Mouse (Mus musculus): ENCODE results near the gene Nphs1. TPM values are rescaled to one million over a fixed set of nuclear protein-coding genes. Genes with fewer than 3 reads are reported as not detected.

Nphs1 gene
- polyA plus RNA-seq, 1 experiment from 2014 or later: 1.8 TPM

DNA sequence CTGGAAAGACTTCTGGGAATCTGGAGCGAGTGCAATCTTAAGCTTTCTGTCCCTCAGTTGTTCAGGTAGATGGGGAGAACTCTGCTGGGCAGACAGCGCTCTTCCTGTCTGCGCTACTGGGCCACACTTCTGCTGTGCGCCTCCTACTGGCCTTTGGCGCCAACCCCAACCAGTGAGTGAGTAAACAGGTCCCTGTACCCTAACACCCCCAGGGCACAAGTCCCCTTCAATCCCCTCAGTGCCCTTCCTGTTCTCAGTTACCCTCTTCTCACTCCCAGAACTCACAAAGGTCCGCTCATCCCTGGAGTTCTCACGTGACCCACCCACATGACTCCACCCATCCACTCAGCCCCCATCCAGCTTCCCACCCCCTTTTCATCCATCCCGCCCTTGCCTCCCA is 60.2 kb downstream of the Nphs1 start:
- no peak for ATAC-seq (ENCODE audit: insufficient read depth, low FRiP score, low TSS enrichment)
- no peak for DNase-seq (ENCODE audit: low spot score)
- no peaks in the 10 kb centered on the region for H3K4me1 ChIP-seq (ENCODE audit: control insufficient read depth, insufficient read depth, low read length)
- no peaks in the 10 kb centered on the region for H3K27me3 ChIP-seq (ENCODE audit: control insufficient read depth, insufficient read depth, low read length)
- no peak overlapping the region for H3K9ac ChIP-seq (ENCODE audit: low read length)
- H3K9me3 ChIP-seq (ENCODE audit: control insufficient read depth, low read length): no peaks in the 10 kb centered on the region
- no peak overlapping the region for H3K27ac ChIP-seq (ENCODE audit: low read depth, low read length)
- H3K4me2 ChIP-seq (ENCODE audit: low read depth): no peak overlapping the region
- WGBS: 40% methylated on average over 8 of the region's 8 CpGs
- no peak overlapping the region for H3K4me3 ChIP-seq (ENCODE audit: low read depth, low read length)
- H3K36me3 ChIP-seq (ENCODE audit: control insufficient read depth, insufficient read depth, low read length): peaks cover under 1% of the 10 kb centered on the region; the same call in 1 of the 2 replicates

- DNase-seq (ENCODE audit: low spot score) (no peak), ATAC-seq (ENCODE audit: insufficient read depth, low FRiP score, low TSS enrichment) (no peak)
- Histone ChIP-seq H3K9ac (ENCODE audit: low read length) (peak overlapping the region; percentile 15; the same call in 1 of the 2 replicates), H3K4me2 (ENCODE audit: low read depth) (no peak overlapping the region), H3K27ac (ENCODE audit: low read depth, low read length) (no peak overlapping the region), H3K9me3 (ENCODE audit: control insufficient read depth, low read length) (no peaks in the 10 kb centered on the region), H3K27me3 (ENCODE audit: control insufficient read depth, insufficient read depth, low read length) (no peaks in the 10 kb centered on the region), H3K4me3 (ENCODE audit: low read depth, low read length) (no peak overlapping the region), H3K4me1 (ENCODE audit: control insufficient read depth, insufficient read depth, low read length) (no peaks in the 10 kb centered on the region), H3K36me3 (ENCODE audit: control insufficient read depth, insufficient read depth, low read length) (peaks cover 14% of the 10 kb centered on the region)
- WGBS: 68% methylated on average over 4 of the region's 4 CpGs
These were observed 62.3 kb downstream of the Nphs1 start for GRCm38 (mm10) chr7:30520396-30520795.

DNA sequence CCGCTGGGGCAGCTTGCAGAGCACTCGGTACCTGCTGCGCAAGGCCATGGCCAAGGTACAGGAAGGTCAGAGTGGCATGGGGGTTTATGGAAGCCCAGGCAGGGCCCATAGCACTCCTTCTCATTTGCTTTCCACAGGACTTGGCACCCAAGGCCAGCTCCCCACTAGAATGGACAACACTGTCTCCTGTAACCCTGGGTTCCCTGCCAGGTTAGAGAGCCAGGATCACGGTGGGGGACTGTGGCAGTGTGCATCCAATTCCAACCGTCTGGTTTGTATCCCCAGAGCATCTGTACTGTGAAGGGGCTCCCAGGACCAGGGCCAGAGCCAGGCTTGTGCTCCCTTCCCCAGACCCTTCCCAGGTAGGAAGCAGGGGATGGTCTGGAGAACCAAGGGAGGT is 62.7 kb downstream of the Nphs1 start:
- no peak for DNase-seq (ENCODE audit: low spot score)
- no peak overlapping the region for H3K4me3 ChIP-seq (ENCODE audit: low read depth, low read length)
- 0 out of 2 replicates have a peak overlapping the region, but pooled peaks have one; percentile 42 for H3K27ac ChIP-seq (ENCODE audit: low read depth, low read length)
- WGBS: 88% methylated on average over 5 of the region's 5 CpGs
- no peaks in the 10 kb centered on the region for H3K9me3 ChIP-seq (ENCODE audit: control insufficient read depth, low read length)
- H3K27me3 ChIP-seq (ENCODE audit: control insufficient read depth, insufficient read depth, low read length): no peaks in the 10 kb centered on the region
- H3K36me3 ChIP-seq (ENCODE audit: control insufficient read depth, insufficient read depth, low read length): peaks cover 14% of the 10 kb centered on the region
- no peak overlapping the region for H3K9ac ChIP-seq (ENCODE audit: low read length)
- no peaks in the 10 kb centered on the region for H3K4me1 ChIP-seq (ENCODE audit: control insufficient read depth, insufficient read depth, low read length)
- ATAC-seq (ENCODE audit: insufficient read depth, low FRiP score, low TSS enrichment): no peak
- no peak overlapping the region for H3K4me2 ChIP-seq (ENCODE audit: low read depth)

- no peak overlapping the region for H3K9ac ChIP-seq (ENCODE audit: low read length)
- no peak for ATAC-seq (ENCODE audit: insufficient read depth, low FRiP score, low TSS enrichment)
- no peak overlapping the region for H3K27ac ChIP-seq (ENCODE audit: low read depth, low read length)
- H3K9me3 ChIP-seq (ENCODE audit: control insufficient read depth, low read length): no peaks in the 10 kb centered on the region
- no peak overlapping the region for H3K4me3 ChIP-seq (ENCODE audit: low read depth, low read length)
- 0 out of 2 replicates have a peak, but pooled peaks cover 5% of the 10 kb centered on the region for H3K4me1 ChIP-seq (ENCODE audit: control insufficient read depth, insufficient read depth, low read length)
- H3K36me3 ChIP-seq (ENCODE audit: control insufficient read depth, insufficient read depth, low read length): peaks cover 14% of the 10 kb centered on the region
- H3K27me3 ChIP-seq (ENCODE audit: control insufficient read depth, insufficient read depth, low read length): no peaks in the 10 kb centered on the region
- no peak for DNase-seq (ENCODE audit: low spot score)
- WGBS: 93% methylated on average over 10 of the region's 10 CpGs
- H3K4me2 ChIP-seq (ENCODE audit: low read depth): no peak overlapping the region
These were observed 64.8 kb downstream of the Nphs1 start for GRCm38 (mm10) chr7:30522871-30523270.

DNA sequence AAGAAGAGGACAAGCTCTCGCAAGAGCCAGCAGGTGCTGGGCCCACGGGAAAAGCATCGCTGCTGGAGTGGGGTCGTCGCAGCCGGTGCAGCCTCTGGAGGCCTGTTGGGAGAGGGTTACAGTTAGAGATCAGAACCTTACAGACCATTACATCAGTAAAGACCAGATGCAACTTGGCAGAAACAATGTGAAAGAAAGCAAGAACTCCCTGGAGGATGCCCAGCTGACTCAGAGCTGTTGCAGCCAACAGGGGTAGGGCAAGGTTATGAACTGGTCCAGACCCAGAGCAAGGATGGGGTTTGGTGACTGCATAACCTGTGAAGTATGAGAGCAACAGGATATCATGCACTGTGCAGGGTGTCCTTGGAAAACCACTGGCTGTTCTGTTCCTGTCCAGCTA is 66.4 kb downstream of the Nphs1 start:
- Histone ChIP-seq H3K36me3 (ENCODE audit: control insufficient read depth, insufficient read depth, low read length) (peaks cover 23% of the 10 kb centered on the region), H3K9ac (ENCODE audit: low read length) (no peak overlapping the region), H3K27me3 (ENCODE audit: control insufficient read depth, insufficient read depth, low read length) (no peaks in the 10 kb centered on the region), H3K4me3 (ENCODE audit: low read depth, low read length) (no peak overlapping the region), H3K9me3 (ENCODE audit: control insufficient read depth, low read length) (no peaks in the 10 kb centered on the region), H3K4me1 (ENCODE audit: control insufficient read depth, insufficient read depth, low read length) (0 out of 2 replicates have a peak, but pooled peaks cover 5% of the 10 kb centered on the region), H3K27ac (ENCODE audit: low read depth, low read length) (no peak overlapping the region), H3K4me2 (ENCODE audit: low read depth) (no peak overlapping the region)
- ATAC-seq (ENCODE audit: insufficient read depth, low FRiP score, low TSS enrichment) (no peak), DNase-seq (ENCODE audit: low spot score) (no peak)
- WGBS: 84% methylated on average over 6 of the region's 6 CpGs

GRCm38 (mm10) chr7:30525954-30526353 is 67.8 kb downstream of the Nphs1 start:
- Histone ChIP-seq H3K9me3 (ENCODE audit: control insufficient read depth, low read length) (no peaks in the 10 kb centered on the region), H3K27me3 (ENCODE audit: control insufficient read depth, insufficient read depth, low read length) (no peaks in the 10 kb centered on the region), H3K4me3 (ENCODE audit: low read depth, low read length) (no peak overlapping the region), H3K4me2 (ENCODE audit: low read depth) (no peak overlapping the region), H3K4me1 (ENCODE audit: control insufficient read depth, insufficient read depth, low read length) (0 out of 2 replicates have a peak, but pooled peaks cover 5% of the 10 kb centered on the region), H3K36me3 (ENCODE audit: control insufficient read depth, insufficient read depth, low read length) (peaks cover 36% of the 10 kb centered on the region), H3K9ac (ENCODE audit: low read length) (no peak overlapping the region; the same call in 1 of the 2 replicates), H3K27ac (ENCODE audit: low read depth, low read length) (no peak overlapping the region)
- DNase-seq (ENCODE audit: low spot score): no peak
- 26% methylated on average over 10 of the region's 10 CpGs for WGBS
- ATAC-seq (ENCODE audit: insufficient read depth, low FRiP score, low TSS enrichment): no peak

- H3K9ac ChIP-seq (ENCODE audit: low read length): peak overlapping the region; percentile 18; the same call in 1 of the 2 replicates
- 0 out of 2 replicates have a peak, but pooled peaks cover 5% of the 10 kb centered on the region for H3K4me1 ChIP-seq (ENCODE audit: control insufficient read depth, insufficient read depth, low read length)
- 0 out of 2 replicates have a peak overlapping the region, but pooled peaks have one; percentile 3 for H3K4me2 ChIP-seq (ENCODE audit: low read depth)
- H3K36me3 ChIP-seq (ENCODE audit: control insufficient read depth, insufficient read depth, low read length): peaks cover 38% of the 10 kb centered on the region
- no peak for ATAC-seq (ENCODE audit: insufficient read depth, low FRiP score, low TSS enrichment)
- H3K4me3 ChIP-seq (ENCODE audit: low read depth, low read length): no peak overlapping the region
- no peak for DNase-seq (ENCODE audit: low spot score)
- no peaks in the 10 kb centered on the region for H3K9me3 ChIP-seq (ENCODE audit: control insufficient read depth, low read length)
- no peaks in the 10 kb centered on the region for H3K27me3 ChIP-seq (ENCODE audit: control insufficient read depth, insufficient read depth, low read length)
- H3K27ac ChIP-seq (ENCODE audit: low read depth, low read length): no peak overlapping the region
- 20% methylated on average over 16 of the region's 17 CpGs for WGBS
These were observed 68.3 kb downstream of the Nphs1 start for GRCm38 (mm10) chr7:30526399-30526798.

- Histone ChIP-seq H3K9ac (ENCODE audit: low read length) (no peak overlapping the region), H3K4me3 (ENCODE audit: low read depth, low read length) (no peak overlapping the region), H3K4me1 (ENCODE audit: control insufficient read depth, insufficient read depth, low read length) (0 out of 2 replicates have a peak, but pooled peaks cover 5% of the 10 kb centered on the region), H3K9me3 (ENCODE audit: control insufficient read depth, low read length) (no peaks in the 10 kb centered on the region), H3K4me2 (ENCODE audit: low read depth) (no peak overlapping the region), H3K27ac (ENCODE audit: low read depth, low read length) (no peak overlapping the region), H3K36me3 (ENCODE audit: control insufficient read depth, insufficient read depth, low read length) (peaks cover 39% of the 10 kb centered on the region), H3K27me3 (ENCODE audit: control insufficient read depth, insufficient read depth, low read length) (no peaks in the 10 kb centered on the region)
- WGBS: 76% methylated on average over 14 of the region's 14 CpGs
- ATAC-seq (ENCODE audit: insufficient read depth, low FRiP score, low TSS enrichment): no peak
- no peak for DNase-seq (ENCODE audit: low spot score)
These were observed 68.9 kb downstream of the Nphs1 start for GRCm38 (mm10) chr7:30526981-30527380.

DNA sequence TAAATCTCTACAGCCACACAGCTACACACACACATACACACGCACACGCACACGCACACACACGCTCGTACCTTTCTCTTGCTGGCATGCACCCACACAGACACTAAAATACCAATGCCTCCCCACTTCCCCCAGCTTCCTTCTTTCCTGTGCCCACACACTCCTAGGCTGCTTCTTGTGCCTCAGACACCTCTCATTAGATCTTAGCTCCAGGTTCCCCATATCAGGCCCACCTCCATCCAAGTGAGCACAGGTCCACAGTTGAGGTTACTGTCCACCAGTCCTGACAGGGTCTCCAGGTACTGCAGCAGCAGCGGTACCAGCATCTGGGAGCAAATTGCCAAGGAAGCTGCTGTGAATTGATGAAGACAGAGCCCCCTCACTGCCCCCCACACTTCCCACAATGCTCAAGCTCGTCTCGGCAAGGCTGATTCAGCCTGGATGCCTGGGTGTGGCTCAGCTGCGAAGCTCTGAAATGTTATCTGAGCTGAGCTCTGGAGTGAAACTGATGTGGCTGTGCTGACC is 73.2 kb downstream of the Nphs1 start:
- Histone ChIP-seq H3K9me3 (ENCODE audit: control insufficient read depth, low read length) (no peaks in the 10 kb centered on the region), H3K27ac (ENCODE audit: low read depth, low read length) (no peak overlapping the region), H3K4me3 (ENCODE audit: low read depth, low read length) (no peak overlapping the region), H3K4me2 (ENCODE audit: low read depth) (no peak overlapping the region), H3K4me1 (ENCODE audit: control insufficient read depth, insufficient read depth, low read length) (peaks cover 20% of the 10 kb centered on the region), H3K36me3 (ENCODE audit: control insufficient read depth, insufficient read depth, low read length) (peaks cover 26% of the 10 kb centered on the region), H3K27me3 (ENCODE audit: control insufficient read depth, insufficient read depth, low read length) (no peaks in the 10 kb centered on the region), H3K9ac (ENCODE audit: low read length) (no peak overlapping the region)
- DNase-seq (ENCODE audit: low spot score) (no peak), ATAC-seq (ENCODE audit: insufficient read depth, low FRiP score, low TSS enrichment) (no peak)
- 88% methylated on average over 9 of the region's 9 CpGs for WGBS

Data from neural tube, embryonic 11.5 days (tissue).